In genomic region chr2:79256376-79256775, GRCm38 (mm10) we compare ENCODE assay signal across 9 mouse cellular contexts. TPM values are rescaled to one million over a fixed set of nuclear protein-coding genes. Genes with fewer than 3 reads are reported as not detected.
A peak's percentile ranks its signal among the peaks of the same experiment; 100 is the strongest.
DNase-seq lines count a peak whose midpoint lies in the region; ATAC-seq and TF ChIP-seq lines count a peak whose summit lies in the region.
"Had no signal": no experiment of that assay in that cellular context is flagged by ENCODE, and none has a peak within 500 bp of the region (broad histone marks: within the 10 kb centered on the region; RNA-seq: fewer than 3 reads in every experiment).

No protein-coding gene starts in this region.

- H3K36me3 ChIP-seq in kidney, embryonic 16.5 days (ENCODE audit: insufficient read depth, low read length), result no peaks in the 10 kb centered on the region
- H3K36me3 ChIP-seq in embryonic facial prominence, embryonic 10.5 days (replicated peaks), result no peaks in the 10 kb centered on the region
- H3K36me3 ChIP-seq in intestine, embryonic 15.5 days, result no peaks in the 10 kb centered on the region
- H3K36me3 ChIP-seq in myocyte (ENCODE audit: control insufficient read depth, insufficient read depth), result no peaks in the 10 kb centered on the region

- peak overlapping the region; percentile 68 for H3K9ac ChIP-seq in kidney, embryonic 16.5 days (replicated peaks; ENCODE audit: low read length)
- H3K9ac ChIP-seq in intestine, embryonic 15.5 days, result peak overlapping the region; percentile 39; the same call in 1 of the 2 replicates

- peaks cover 17% of the 10 kb centered on the region for H3K4me1 ChIP-seq in kidney, embryonic 16.5 days (ENCODE audit: insufficient read depth, low read length)
- peaks cover 34% of the 10 kb centered on the region for H3K4me1 ChIP-seq in embryonic facial prominence, embryonic 10.5 days
- H3K4me1 ChIP-seq in intestine, embryonic 15.5 days (replicated peaks), result peaks cover 8% of the 10 kb centered on the region; the same call in 1 of the 2 replicates

- no peaks in the 10 kb centered on the region for H3K27me3 ChIP-seq in kidney, embryonic 16.5 days (ENCODE audit: insufficient read depth, low read length)
- peaks cover 32% of the 10 kb centered on the region for H3K27me3 ChIP-seq in embryonic facial prominence, embryonic 10.5 days (replicated peaks; ENCODE audit: low read depth, poor library complexity, severe bottlenecking)
- H3K27me3 ChIP-seq in intestine, embryonic 15.5 days (replicated peaks), result peaks cover 3% of the 10 kb centered on the region; the same call in 1 of the 2 replicates
- H3K27me3 ChIP-seq in myocyte (ENCODE audit: control insufficient read depth, insufficient read depth, insufficient read length), result no peaks in the 10 kb centered on the region
- H3K27me3 ChIP-seq: Patski had no signal

- no peaks in the 10 kb centered on the region for H3K79me2 ChIP-seq in myocyte (ENCODE audit: control insufficient read depth, insufficient read depth)

- no peak for ATAC-seq in kidney, embryonic 16.5 days (ENCODE audit: low FRiP score, low TSS enrichment)
- ATAC-seq in intestine, embryonic 15.5 days, result no peak
- ATAC-seq: Patski had no signal

- 66% methylated on average over 1 of the region's 1 CpGs for WGBS in kidney, embryonic 16.5 days
- WGBS in embryonic facial prominence, embryonic 10.5 days, result 82% methylated on average over 1 of the region's 1 CpGs
- 81% methylated on average over 1 of the region's 1 CpGs for WGBS in intestine, embryonic 15.5 days

- H3K4me2 ChIP-seq in kidney, embryonic 16.5 days (replicated peaks; ENCODE audit: low read depth, low read length), result peak overlapping the region; percentile 91
- peak overlapping the region; percentile 83 for H3K4me2 ChIP-seq in intestine, embryonic 15.5 days (replicated peaks)
- peak overlapping the region; percentile 76 for H3K4me2 ChIP-seq in myocyte (ENCODE audit: low read depth)

- H3K9me3 ChIP-seq in kidney, embryonic 16.5 days (ENCODE audit: low read length), result no peaks in the 10 kb centered on the region
- no peaks in the 10 kb centered on the region for H3K9me3 ChIP-seq in embryonic facial prominence, embryonic 10.5 days
- H3K9me3 ChIP-seq in intestine, embryonic 15.5 days, result no peaks in the 10 kb centered on the region

- no peak for TF ChIP-seq POLR2A in myocyte (IDR thresholded peaks at IDR 0.05; ENCODE audit: insufficient read length, low read depth)

- H3K4me3 ChIP-seq in kidney, embryonic 16.5 days (ENCODE audit: low read length), result peak overlapping the region; percentile 56
- H3K4me3 ChIP-seq in embryonic facial prominence, embryonic 10.5 days, result peak overlapping the region; percentile 66
- peak overlapping the region; percentile 39 for H3K4me3 ChIP-seq in intestine, embryonic 15.5 days (replicated peaks)
- peak overlapping the region; percentile 37 for H3K4me3 ChIP-seq in myocyte

- peak overlapping the region; percentile 21 for H3ac ChIP-seq in myocyte (ENCODE audit: control insufficient read depth, insufficient read length)

- H3K27ac ChIP-seq in kidney, embryonic 16.5 days (ENCODE audit: low read length), result no peak overlapping the region
- no peak overlapping the region for H3K27ac ChIP-seq in embryonic facial prominence, embryonic 10.5 days (replicated peaks)
- no peak overlapping the region for H3K27ac ChIP-seq in intestine, embryonic 15.5 days

- DNase-seq in kidney, postnatal 4 days, result no peak
- DNase-seq in embryonic facial prominence, embryonic 10.5 days (ENCODE audit: low spot score), result no peak
- no peak for DNase-seq in frontal cortex, adult 2 months (ENCODE audit: extremely low spot score in 1 of 2, low spot score in 1 of 2)
- DNase-seq in cerebellum, postnatal 25 days, result no peak
- no peak for DNase-seq in gastrocnemius, postnatal 4 days (ENCODE audit: low spot score in 2 of 2)

TF ChIP-seq in myocyte, 11 proteins besides CTCF, POLR2A, EP300 and RAD21:
- no peak for TF ChIP-seq MAX (IDR thresholded peaks at IDR 0.05; ENCODE audit: low read depth)
- TF ChIP-seq TCF3 (IDR thresholded peaks at IDR 0.05; ENCODE audit: insufficient read length, low read depth), result no peak
- TF ChIP-seq SRF (IDR thresholded peaks at IDR 0.05; ENCODE audit: control insufficient read depth, insufficient read length, low read depth), result no peak
- no peak for TF ChIP-seq MYOD1 (IDR thresholded peaks at IDR 0.05; ENCODE audit: control insufficient read depth in 1 of 3, insufficient read length in 2 of 3, low read depth in 2 of 3)
- TF ChIP-seq E2F4 (IDR thresholded peaks at IDR 0.05; ENCODE audit: insufficient read depth), result no peak
- TF ChIP-seq MYOG (IDR thresholded peaks at IDR 0.05; ENCODE audit: control insufficient read depth in 1 of 3, insufficient read depth in 1 of 3, insufficient read length in 2 of 3, low read depth in 2 of 3), result no peak
- TF ChIP-seq USF1 (IDR thresholded peaks at IDR 0.05; ENCODE audit: low read depth), result no peak
- TF ChIP-seq POLR2AphosphoS2 (IDR thresholded peaks at IDR 0.05; ENCODE audit: insufficient read length, low read depth), result no peak

RNA-seq across cellular contexts. Expression of gene Itga4, which starts 1.1 kb away (rescaled TPM):
- 4.2 and 5.0 TPM in 2 replicates for polyA plus RNA-seq in kidney, embryonic 16.5 days (2015; fragmentation: Nextera tagmentation; extraction: Ambion mirVana)
- 6.0 and 6.1 TPM in 2 replicates for polyA plus RNA-seq in embryonic facial prominence, embryonic 10.5 days (2016; fragmentation: Nextera tagmentation; extraction: Ambion mirVana)
- polyA plus RNA-seq in intestine, embryonic 15.5 days (2015; fragmentation: Nextera tagmentation; extraction: Ambion mirVana), result 3.8 and 3.9 TPM in 2 replicates
- polyA plus RNA-seq in myocyte (2012; fragmentation: generic; extraction: Trizol), result 2.5 TPM
- 3.0 and 4.5 TPM in 2 replicates for polyA plus RNA-seq in frontal cortex, adult 2 months (2012; rRNA removed)
- 10 to 100 TPM; 12.9 to 13.4 TPM for total RNA-seq in gastrocnemius, postnatal 4 days (2021)
